15 mouse cellular contexts compared by ENCODE assay signal in the genomic region with DNA sequence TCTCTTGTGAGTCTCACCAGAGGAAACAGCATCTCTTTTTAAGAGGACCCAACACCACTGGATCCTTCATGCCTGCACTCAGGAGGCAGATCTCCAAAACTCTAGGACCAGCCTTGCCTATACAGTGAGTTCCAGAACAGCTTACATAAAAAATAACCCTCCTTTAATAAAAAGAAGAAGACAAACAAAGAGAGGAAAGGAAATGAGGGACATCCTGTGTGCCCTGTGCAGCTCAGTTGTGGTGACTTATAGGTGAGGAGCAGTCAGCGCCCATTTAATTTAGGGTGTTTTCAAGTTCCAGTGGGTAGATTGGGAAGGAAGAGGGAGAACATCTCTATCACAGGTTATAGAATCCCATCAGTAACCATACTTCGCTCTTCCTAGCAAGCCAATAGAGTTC.
"Had no signal": no experiment of that assay in that cellular context is flagged by ENCODE, and none has a peak within 500 bp of the region (broad histone marks: within the 10 kb centered on the region; RNA-seq: fewer than 3 reads in every experiment).

No protein-coding gene starts in this region.

- DNase-seq: retina, postnatal 1 day; right cerebral cortex, adult 18-20 months; right cerebral cortex, postnatal 14 days; right cerebral cortex, postnatal 25 days; right cerebral cortex, postnatal 4 days; spleen, adult 18-20 months; thymus, adult 18-20 months; thymus, adult 2 months; thymus, postnatal 14 days; thymus, postnatal 25 days; thymus, postnatal 36 days; thymus, postnatal 4 days had no signal

- H3K36me3 ChIP-seq: neural tube, embryonic 15.5 days; stomach, embryonic 15.5 days had no signal

- H3K27me3 ChIP-seq: neural tube, embryonic 15.5 days; stomach, embryonic 15.5 days had no signal

- H3K27ac ChIP-seq: neural tube, embryonic 15.5 days; stomach, embryonic 15.5 days; stomach, postnatal 0 days had no signal

- H3K4me1 ChIP-seq: stomach, embryonic 15.5 days had no signal

- H3K9me3 ChIP-seq: neural tube, embryonic 15.5 days; stomach, embryonic 15.5 days had no signal

- H3K4me3 ChIP-seq: neural tube, embryonic 15.5 days; stomach, embryonic 15.5 days had no signal

- H3K9ac ChIP-seq: neural tube, embryonic 15.5 days; stomach, embryonic 15.5 days had no signal

- H3K4me2 ChIP-seq: neural tube, embryonic 15.5 days; stomach, embryonic 15.5 days had no signal
